Mouse (Mus musculus) heart, embryonic 11.5 days (tissue): Measurements from ENCODE around the gene Ttc23. TPM values are rescaled to one million over a fixed set of nuclear protein-coding genes. Genes with fewer than 3 reads are reported as not detected.

ENCODE experiments used
- ATAC-seq: fragments of 200-750 bp; cut with Nextera tagmentation; replicated peaks from 2 replicates; pipeline ENCODE4 v1.8.0; 2017; ENCODE audit warnings: moderate library complexity; ENCODE audit not compliant: insufficient number of reproducible peaks, low FRiP score, low TSS enrichment
- H3K27ac ChIP-seq: fragments of 300-500 bp; sonication (generic); 2 replicates; pipeline ENCODE4 v1.5.1; 2014; ENCODE audit warnings: mild to moderate bottlenecking, low read depth, low read length
- H3K27me3 ChIP-seq: fragments of 300-500 bp; sonication (generic); 2 replicates; pipeline ENCODE4 v1.6.1; 2014; ENCODE audit warnings: mild to moderate bottlenecking, low read length, mixed read lengths; ENCODE audit not compliant: control insufficient read depth, insufficient read depth
- H3K36me3 ChIP-seq: fragments of 300-500 bp; sonication (generic); 2 replicates; pipeline ENCODE4 v1.6.1; 2014; ENCODE audit warnings: mild to moderate bottlenecking, low read length, moderate library complexity, mixed read lengths; ENCODE audit not compliant: control insufficient read depth, insufficient read depth
- H3K4me1 ChIP-seq: fragments of 300-500 bp; sonication (generic); 2 replicates; pipeline ENCODE4 v1.6.1; 2014; ENCODE audit warnings: low read length; ENCODE audit not compliant: control insufficient read depth, insufficient read depth
- H3K4me2 ChIP-seq: fragments of 300-500 bp; sonication (generic); 2 replicates; pipeline ENCODE4 v1.6.1; 2014; ENCODE audit warnings: mild to moderate bottlenecking, moderate library complexity
- H3K4me3 ChIP-seq: fragments of 300-500 bp; sonication (generic); 2 replicates; pipeline ENCODE4 v1.5.1; 2014; ENCODE audit warnings: low read depth, low read length
- H3K9ac ChIP-seq: fragments of 300-500 bp; sonication (generic); 2 replicates; pipeline ENCODE4 v1.6.1; 2014; ENCODE audit warnings: mild to moderate bottlenecking, low read depth, low read length, moderate library complexity
- H3K9me3 ChIP-seq: fragments of 300-500 bp; sonication (generic); replicated peaks from 2 replicates; pipeline ENCODE4 v1.6.1; 2016; ENCODE audit warnings: low read length; ENCODE audit not compliant: control insufficient read depth
- WGBS: fragments of 180-500 bp; shearing (Covaris S2); extraction: QIAGEN DNeasy Blood & Tissue Kit; methylation state at CpG from one replicate; pipeline ENCODE4 v1.1.7; 2014; ENCODE audit not compliant: insufficient replicate concordance; 5-methylcytosine and 5-hydroxymethylcytosine counted together
- polyA plus RNA-seq: library from polyadenylated mRNA; unstranded; fragments of >200 nt; fragmentation: Nextera tagmentation; extraction: Ambion mirVana; gene quantifications from 2 replicates; pipeline ENCODE4 v1.2.1, GENCODE M21; 2014

Gene Ttc23
- polyA plus RNA-seq, 1 experiment from 2014 or later = 24.6 TPM

GRCm38 (mm10) chr7:67725016-67725415 is 77.8 kb downstream of the Ttc23 start:
- H3K4me1 ChIP-seq = no peaks in the 10 kb centered on the region
- H3K9me3 ChIP-seq = no peaks in the 10 kb centered on the region
- no peak overlapping the region for H3K27ac ChIP-seq
- no peaks in the 10 kb centered on the region for H3K27me3 ChIP-seq
- H3K36me3 ChIP-seq = peaks cover 19% of the 10 kb centered on the region
- no peak overlapping the region for H3K9ac ChIP-seq
- H3K4me3 ChIP-seq = no peak overlapping the region
- no peak for ATAC-seq
- no peak overlapping the region for H3K4me2 ChIP-seq
- WGBS = 75% methylated on average over 9 of the region's 9 CpGs

DNA sequence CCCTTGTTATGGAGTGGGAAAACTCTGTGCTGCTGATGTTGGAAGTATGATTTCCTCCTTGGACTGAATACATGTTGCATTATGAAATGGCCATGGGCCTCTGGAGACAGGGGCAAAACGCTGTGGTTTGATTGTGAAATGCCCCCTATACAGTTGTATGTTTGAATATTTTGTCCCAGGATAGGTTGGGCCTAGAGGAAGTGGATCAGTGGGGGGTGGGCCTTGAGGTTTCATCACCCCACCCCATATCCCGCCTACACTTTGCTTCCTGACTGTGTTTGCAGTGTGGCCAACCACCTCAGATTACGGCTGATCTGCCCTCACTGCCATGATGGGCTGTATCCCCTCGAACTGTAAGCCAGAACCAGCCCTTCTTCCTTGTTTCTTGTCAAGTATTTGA is 81.0 kb downstream of the Ttc23 start:
- Histone ChIP-seq H3K27me3 (no peaks in the 10 kb centered on the region), H3K4me2 (no peak overlapping the region), H3K4me1 (peaks cover 7% of the 10 kb centered on the region; the same call in 1 of the 2 replicates), H3K36me3 (peaks cover 19% of the 10 kb centered on the region), H3K4me3 (no peak overlapping the region), H3K9ac (no peak overlapping the region), H3K9me3 (no peaks in the 10 kb centered on the region), H3K27ac (no peak overlapping the region)
- no peak for ATAC-seq
- WGBS = 90% methylated on average over 4 of the region's 4 CpGs

DNA sequence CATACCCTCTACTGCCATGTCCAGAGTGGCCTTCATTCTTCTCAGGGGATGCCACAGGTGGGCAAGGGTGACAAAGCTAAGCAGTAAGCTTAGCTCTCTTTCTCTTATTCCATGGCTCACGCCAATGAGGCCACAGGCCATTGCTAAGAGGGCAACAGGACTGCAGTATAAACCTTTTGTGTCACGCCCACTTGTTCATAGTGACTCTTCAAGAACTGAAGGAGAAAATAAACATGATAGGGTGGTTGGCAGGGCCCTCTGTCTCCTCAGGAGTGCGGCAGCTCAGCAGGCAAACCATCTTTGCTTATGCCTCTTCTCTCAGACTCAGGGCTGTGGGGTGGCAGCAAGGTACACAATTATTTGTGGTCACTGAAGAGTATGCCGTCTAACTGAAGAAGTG is 81.6 kb downstream of the Ttc23 start:
- Histone ChIP-seq H3K27me3 (no peaks in the 10 kb centered on the region), H3K36me3 (peaks cover 19% of the 10 kb centered on the region), H3K9me3 (no peaks in the 10 kb centered on the region), H3K4me1 (peaks cover 12% of the 10 kb centered on the region), H3K9ac (no peak overlapping the region), H3K4me2 (no peak overlapping the region), H3K27ac (no peak overlapping the region), H3K4me3 (no peak overlapping the region)
- 77% methylated on average over 4 of the region's 4 CpGs for WGBS
- ATAC-seq = no peak

DNA sequence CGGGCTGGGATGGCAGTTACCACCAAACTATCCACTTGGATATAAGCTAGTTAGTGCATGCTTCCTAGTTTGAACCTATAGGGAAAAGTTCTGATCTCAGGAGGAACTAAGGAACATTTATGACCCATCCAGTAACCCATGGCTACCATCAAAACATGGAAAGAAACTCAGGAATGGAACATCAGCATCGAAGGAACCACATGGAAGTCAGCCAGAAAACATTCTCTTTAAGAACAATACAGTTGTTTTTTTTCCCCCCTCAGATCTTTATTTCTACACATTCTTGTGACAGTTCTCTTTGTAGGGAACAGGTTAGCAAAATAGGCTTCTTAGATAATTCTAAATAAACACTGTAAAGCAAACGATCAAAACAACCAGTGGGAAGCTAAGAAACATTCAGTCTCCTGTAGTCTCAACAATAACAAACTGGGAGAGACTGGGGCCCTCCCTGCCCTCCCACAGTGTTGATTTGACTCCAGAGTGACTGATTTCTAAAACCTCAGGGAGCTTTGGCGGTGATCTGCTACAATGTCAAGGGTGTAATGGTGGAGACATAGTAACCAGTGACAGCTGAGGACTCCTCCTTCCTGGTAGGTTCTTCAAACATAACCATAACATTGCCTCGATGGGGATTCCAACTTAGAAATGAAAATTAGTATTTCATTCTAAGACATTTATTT is 83.4 kb downstream of the Ttc23 start:
- H3K9ac ChIP-seq = no peak overlapping the region
- H3K9me3 ChIP-seq = no peaks in the 10 kb centered on the region
- no peak overlapping the region for H3K4me2 ChIP-seq
- peaks cover 14% of the 10 kb centered on the region for H3K36me3 ChIP-seq
- peaks cover 16% of the 10 kb centered on the region for H3K4me1 ChIP-seq
- no peak overlapping the region for H3K4me3 ChIP-seq
- H3K27me3 ChIP-seq = no peaks in the 10 kb centered on the region
- H3K27ac ChIP-seq = no peak overlapping the region
- no peak for ATAC-seq
- 48% methylated on average over 5 of the region's 5 CpGs for WGBS

DNA sequence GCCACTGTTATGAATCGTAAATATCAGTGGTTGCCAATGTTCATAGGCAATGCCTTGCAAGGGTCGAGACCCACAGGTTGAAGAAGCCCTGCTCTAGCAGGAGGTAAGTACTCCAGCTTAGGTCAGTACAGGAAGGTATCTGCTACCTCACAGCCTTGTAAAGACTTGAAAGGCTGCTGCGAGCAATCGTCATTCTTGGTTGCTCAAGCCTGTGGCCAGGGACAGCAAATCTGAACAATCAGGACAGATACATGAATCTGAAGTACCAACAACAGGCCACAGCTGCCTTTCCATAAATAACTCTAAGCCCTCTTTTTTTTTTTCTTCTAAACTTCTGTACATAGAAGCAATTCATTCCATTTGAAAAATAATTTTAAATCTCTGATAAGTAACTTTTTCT is 85.1 kb downstream of the Ttc23 start:
- no peak overlapping the region for H3K4me2 ChIP-seq

DNA sequence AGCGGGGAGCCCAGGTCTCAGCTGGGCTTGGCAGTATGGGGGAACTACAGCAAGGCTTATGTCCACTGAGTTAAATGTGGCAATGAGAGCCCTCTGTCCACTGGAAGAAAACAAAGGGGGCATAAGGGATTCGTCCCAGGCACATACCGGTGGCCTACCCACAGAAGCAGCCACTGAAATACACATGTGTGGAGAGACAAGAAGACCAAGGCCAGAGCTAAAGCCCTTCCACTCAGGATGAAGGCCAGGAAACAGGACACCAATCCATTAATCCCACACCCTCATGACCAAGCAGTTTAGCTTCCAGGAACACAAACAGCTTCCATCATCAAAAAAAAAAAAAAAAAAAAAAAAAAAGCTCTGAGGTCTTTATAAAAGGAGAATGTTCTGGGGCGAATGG is 93.2 kb downstream of the Ttc23 start:
- H3K4me3 ChIP-seq = no peak overlapping the region
- no peak overlapping the region for H3K9ac ChIP-seq
- no peaks in the 10 kb centered on the region for H3K27me3 ChIP-seq
- no peaks in the 10 kb centered on the region for H3K9me3 ChIP-seq
- H3K27ac ChIP-seq = no peak overlapping the region
- no peak overlapping the region for H3K4me2 ChIP-seq
- H3K36me3 ChIP-seq = no peaks in the 10 kb centered on the region
- ATAC-seq = no peak
- H3K4me1 ChIP-seq = peaks cover 17% of the 10 kb centered on the region
- 87% methylated on average over 4 of the region's 4 CpGs for WGBS

More for the DNA sequence above, 85.1 kb downstream of the Ttc23 start:
- Histone ChIP-seq H3K4me3 (no peak overlapping the region), H3K9ac (no peak overlapping the region), H3K4me1 (peaks cover 16% of the 10 kb centered on the region), H3K27ac (no peak overlapping the region), H3K9me3 (no peaks in the 10 kb centered on the region), H3K27me3 (no peaks in the 10 kb centered on the region), H3K36me3 (peaks cover 9% of the 10 kb centered on the region)
- ATAC-seq = no peak
- WGBS = 45% methylated on average over 4 of the region's 4 CpGs

DNA sequence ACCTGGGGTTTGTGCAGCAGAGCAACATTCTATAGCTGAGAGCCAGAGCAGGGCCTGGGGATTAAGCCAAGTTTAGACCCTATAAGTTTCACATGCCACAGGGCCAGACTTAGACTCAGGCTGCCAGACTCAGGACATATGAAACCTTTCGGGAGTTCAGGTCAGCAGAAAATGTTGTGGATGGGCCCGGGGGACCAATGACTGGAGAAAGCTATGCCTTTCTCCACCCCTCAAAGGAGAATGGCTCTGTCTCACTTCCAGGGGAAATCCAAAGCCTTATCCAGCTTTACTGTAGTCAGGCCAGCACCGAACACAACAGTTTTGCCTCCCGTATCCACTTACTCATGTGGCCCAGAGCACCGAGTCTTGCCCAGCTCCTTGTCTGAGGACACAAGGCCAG is 93.6 kb downstream of the Ttc23 start:
- H3K36me3 ChIP-seq = no peaks in the 10 kb centered on the region
- no peak overlapping the region for H3K4me2 ChIP-seq
- H3K9me3 ChIP-seq = no peaks in the 10 kb centered on the region
- H3K4me3 ChIP-seq = no peak overlapping the region
- H3K4me1 ChIP-seq = peaks cover 17% of the 10 kb centered on the region
- H3K27ac ChIP-seq = no peak overlapping the region; the same call in 1 of the 2 replicates
- H3K9ac ChIP-seq = no peak overlapping the region
- 74% methylated on average over 5 of the region's 5 CpGs for WGBS
- ATAC-seq = no peak
- H3K27me3 ChIP-seq = no peaks in the 10 kb centered on the region

GRCm38 (mm10) chr7:67741706-67742105 is 94.5 kb downstream of the Ttc23 start:
- peak overlapping the region; percentile 71 for H3K27ac ChIP-seq
- H3K36me3 ChIP-seq = no peaks in the 10 kb centered on the region
- H3K4me3 ChIP-seq = no peak overlapping the region
- H3K4me1 ChIP-seq = peaks cover 17% of the 10 kb centered on the region
- 0 out of 2 replicates have a peak, but pooled peaks have one; percentile 42 for ATAC-seq
- no peaks in the 10 kb centered on the region for H3K27me3 ChIP-seq
- H3K9ac ChIP-seq = no peak overlapping the region; the same call in 1 of the 2 replicates
- H3K4me2 ChIP-seq = no peak overlapping the region
- no peaks in the 10 kb centered on the region for H3K9me3 ChIP-seq
- 44% methylated on average over 7 of the region's 7 CpGs for WGBS

DNA sequence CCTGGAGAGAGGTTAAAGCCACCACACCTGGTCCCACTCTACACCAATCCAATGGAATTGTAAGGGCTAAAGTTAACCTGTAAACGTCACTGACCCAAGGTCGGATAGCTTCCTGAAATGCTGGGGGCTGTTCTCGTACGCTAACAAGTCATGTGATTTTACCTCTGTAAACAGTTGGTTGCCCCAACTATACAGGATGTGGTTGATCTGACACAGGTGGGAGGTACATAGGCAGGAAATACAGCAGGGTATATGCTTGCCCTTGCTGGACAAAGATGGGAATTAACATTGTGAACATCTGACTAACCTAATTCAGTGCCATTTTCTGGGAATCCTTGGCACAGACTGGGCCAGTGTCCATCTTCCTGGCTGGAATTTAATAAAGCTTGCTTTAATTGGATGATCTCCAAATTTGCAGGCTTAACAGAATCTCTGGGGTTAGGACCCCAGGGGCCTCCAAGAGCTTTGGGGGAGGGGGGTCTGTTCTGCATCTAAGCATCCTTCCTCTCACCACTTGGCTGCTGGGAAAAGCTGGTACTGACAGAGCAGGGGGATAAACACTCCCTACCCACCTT is 100.6 kb downstream of the Ttc23 start:
- WGBS = 85% methylated on average over 4 of the region's 4 CpGs
- H3K9me3 ChIP-seq = no peaks in the 10 kb centered on the region

More for the DNA sequence above, 100.6 kb downstream of the Ttc23 start:
- H3K9ac ChIP-seq = no peak overlapping the region
- no peak for ATAC-seq
- H3K4me1 ChIP-seq = no peaks in the 10 kb centered on the region
- peaks cover 4% of the 10 kb centered on the region; the same call in 1 of the 2 replicates for H3K36me3 ChIP-seq
- no peak overlapping the region for H3K4me3 ChIP-seq
- no peaks in the 10 kb centered on the region for H3K27me3 ChIP-seq
- no peak overlapping the region for H3K4me2 ChIP-seq
- no peak overlapping the region for H3K27ac ChIP-seq
